Mouse (Mus musculus) myocyte (in vitro differentiated cells): ENCODE data around the gene Mmp19. TPM values are rescaled to one million over a fixed set of nuclear protein-coding genes. Genes with fewer than 3 reads are reported as not detected.
"Not testable (repeated sequence)": the region's sequence is repeated elsewhere in the genome, so short reads cannot be mapped to it uniquely, and the experiment has no call there.

ENCODE experiments used
- H3K27me3 ChIP-seq: one replicate; pipeline ENCODE4 v1.6.1; 2011; ENCODE audit not compliant: control insufficient read depth, insufficient read depth, insufficient read length
- H3K36me3 ChIP-seq: one replicate; pipeline ENCODE4 v1.6.1; 2011; ENCODE audit not compliant: control insufficient read depth, insufficient read depth
- H3K4me2 ChIP-seq: one replicate; pipeline ENCODE4 v1.6.1; 2011; ENCODE audit warnings: low read depth, control low read depth
- H3K4me3 ChIP-seq: one replicate; pipeline ENCODE4 v1.5.1; 2011; ENCODE audit warnings: mild to moderate bottlenecking, control low read depth, moderate library complexity
- H3K79me2 ChIP-seq: one replicate; pipeline ENCODE4 v1.6.1; 2011; ENCODE audit not compliant: control insufficient read depth, insufficient read depth
- H3ac ChIP-seq: one replicate; pipeline ENCODE4 v1.6.1; 2011; ENCODE audit not compliant: control insufficient read depth, insufficient read length
- CEBPB ChIP-seq: IDR thresholded peaks from 2 replicates; pipeline ENCODE4 v1.6.1; 2011; ENCODE audit warnings: mild to moderate bottlenecking, moderate library complexity; ENCODE audit not compliant: poor library complexity, insufficient read depth, severe bottlenecking
- E2F4 ChIP-seq: IDR thresholded peaks from one replicate; pipeline ENCODE4 v1.6.1; 2011; ENCODE audit warnings: mild to moderate bottlenecking, control low read depth, moderate library complexity; ENCODE audit not compliant: insufficient read depth
- MAX ChIP-seq: IDR thresholded peaks from one replicate; pipeline ENCODE4 v1.6.1; 2011; ENCODE audit warnings: low read depth, mild to moderate bottlenecking, control low read depth
- MYOD1 ChIP-seq, 3 experiments: IDR thresholded peaks; one replicate each; pipeline ENCODE4 v1.6.1; 2011; ENCODE audit warnings: control low read depth in 2 of 3, low read depth in 2 of 3, mild to moderate bottlenecking in 2 of 3, moderate library complexity in 1 of 3; ENCODE audit not compliant: insufficient read length in 2 of 3, control insufficient read depth in 1 of 3
- MYOG ChIP-seq, 3 experiments: IDR thresholded peaks; one replicate each; pipeline ENCODE4 v1.6.1; 2011; ENCODE audit warnings: control low read depth in 2 of 3, low read depth in 2 of 3, mild to moderate bottlenecking in 2 of 3; ENCODE audit not compliant: insufficient read length in 2 of 3, control insufficient read depth in 1 of 3, insufficient read depth in 1 of 3
- POLR2A ChIP-seq: IDR thresholded peaks from one replicate; pipeline ENCODE4 v1.6.1; 2011; ENCODE audit warnings: low read depth, mild to moderate bottlenecking, control low read depth, moderate library complexity; ENCODE audit not compliant: insufficient read length
- POLR2AphosphoS2 ChIP-seq: IDR thresholded peaks from one replicate; pipeline ENCODE4 v1.6.1; 2011; ENCODE audit warnings: low read depth, control low read depth; ENCODE audit not compliant: insufficient read length
- REST ChIP-seq: IDR thresholded peaks from one replicate; pipeline ENCODE4 v1.6.1; 2011; ENCODE audit warnings: mild to moderate bottlenecking, control low read depth, moderate library complexity; ENCODE audit not compliant: insufficient read depth, insufficient read length
- SRF ChIP-seq: IDR thresholded peaks from one replicate; pipeline ENCODE4 v1.6.1; 2011; ENCODE audit warnings: low read depth; ENCODE audit not compliant: control insufficient read depth, insufficient read length
- TCF12 ChIP-seq: IDR thresholded peaks from one replicate; pipeline ENCODE4 v1.6.1; 2011; ENCODE audit warnings: mild to moderate bottlenecking, control low read depth; ENCODE audit not compliant: poor library complexity, insufficient read depth, severe bottlenecking
- TCF3 ChIP-seq: IDR thresholded peaks from one replicate; pipeline ENCODE4 v1.6.1; 2011; ENCODE audit warnings: low read depth, control low read depth; ENCODE audit not compliant: insufficient read length
- USF1 ChIP-seq: IDR thresholded peaks from one replicate; pipeline ENCODE4 v1.6.1; 2011; ENCODE audit warnings: low read depth, mild to moderate bottlenecking, control low read depth, moderate library complexity
- polyA plus RNA-seq: library from polyadenylated mRNA; unstranded; fragments of >200 nt; fragmentation: generic; extraction: Trizol; gene quantifications from one replicate; pipeline ENCODE4 v1.2.1, GENCODE M21; 2012; ENCODE audit warnings: missing spikeins

Mmp19 gene
- polyA plus RNA-seq, 1 experiment = 12.1 TPM

DNA sequence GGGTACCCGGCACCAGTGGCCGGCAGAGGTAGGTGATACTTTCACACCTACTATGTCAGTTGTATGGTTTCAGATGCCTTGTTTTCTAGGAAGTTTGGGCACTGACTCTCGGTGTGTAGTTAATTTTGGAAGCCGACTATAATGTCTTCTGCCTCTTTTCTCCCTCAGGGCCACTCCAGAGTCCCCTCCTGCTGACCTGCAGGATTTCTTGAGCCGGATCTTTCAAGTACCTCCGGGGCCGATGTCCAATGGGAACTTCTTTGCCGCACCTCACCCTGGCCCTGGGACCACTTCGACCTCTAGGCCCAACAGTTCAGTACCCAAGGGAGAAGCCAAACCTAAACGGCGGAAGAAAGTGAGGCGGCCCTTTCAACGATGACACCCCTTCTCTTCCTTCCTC is 26.3 kb downstream of the Mmp19 start, which contains the start of gene Sarnp:
TSS of gene Sarnp (plus strand) at position 301 of the 400 bp plus-strand sequence.
- Histone ChIP-seq H3K27me3 (no peaks in the 10 kb centered on the region), H3K36me3 (peaks cover 50% of the 10 kb centered on the region), H3K79me2 (peaks cover 11% of the 10 kb centered on the region), H3ac (no peak within 1 kb of the TSS), H3K4me2 (no peak within 1 kb of the TSS), H3K4me3 (no peak within 1 kb of the TSS)
- TF ChIP-seq TCF12 (no peak), REST (no peak), MYOG (IDR thresholded peaks at IDR 0.05; ENCODE audit: control insufficient read depth in 1 of 3, insufficient read depth in 1 of 3, insufficient read length in 2 of 3, low read depth in 2 of 3) (no peak), CEBPB (no peak), MAX (no peak), E2F4 (no peak)

DNA sequence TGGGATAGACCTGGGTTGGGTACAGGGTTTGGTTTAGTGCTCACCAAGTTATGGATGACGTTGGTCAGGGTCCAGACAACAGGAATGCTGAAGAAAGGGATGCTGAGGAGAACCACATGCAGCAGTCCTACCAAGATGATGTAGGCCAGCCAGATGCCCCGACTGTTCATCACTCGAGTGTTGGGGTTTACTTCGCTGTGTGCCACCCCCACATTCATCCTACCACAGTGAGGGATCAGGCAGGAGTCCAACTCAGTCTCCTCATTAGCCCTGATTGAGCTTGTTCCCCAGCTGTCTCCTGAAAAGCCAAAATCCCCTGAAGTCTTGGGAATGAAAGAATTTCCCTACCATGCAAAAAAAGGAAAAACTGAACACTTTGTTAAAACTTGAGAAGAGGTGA is 29.5 kb downstream of the Mmp19 start:
- H3K79me2 ChIP-seq = peaks cover 35% of the 10 kb centered on the region
- H3K27me3 ChIP-seq = no peaks in the 10 kb centered on the region
- H3K36me3 ChIP-seq = peaks cover 41% of the 10 kb centered on the region
- H3K4me3 ChIP-seq = peak overlapping the region; percentile 76
- H3K4me2 ChIP-seq = peak overlapping the region; percentile 72
- TF ChIP-seq MYOG (IDR thresholded peaks at IDR 0.05; ENCODE audit: control insufficient read depth in 1 of 3, insufficient read depth in 1 of 3, insufficient read length in 2 of 3, low read depth in 2 of 3) = no peak
- no peak overlapping the region for H3ac ChIP-seq

DNA sequence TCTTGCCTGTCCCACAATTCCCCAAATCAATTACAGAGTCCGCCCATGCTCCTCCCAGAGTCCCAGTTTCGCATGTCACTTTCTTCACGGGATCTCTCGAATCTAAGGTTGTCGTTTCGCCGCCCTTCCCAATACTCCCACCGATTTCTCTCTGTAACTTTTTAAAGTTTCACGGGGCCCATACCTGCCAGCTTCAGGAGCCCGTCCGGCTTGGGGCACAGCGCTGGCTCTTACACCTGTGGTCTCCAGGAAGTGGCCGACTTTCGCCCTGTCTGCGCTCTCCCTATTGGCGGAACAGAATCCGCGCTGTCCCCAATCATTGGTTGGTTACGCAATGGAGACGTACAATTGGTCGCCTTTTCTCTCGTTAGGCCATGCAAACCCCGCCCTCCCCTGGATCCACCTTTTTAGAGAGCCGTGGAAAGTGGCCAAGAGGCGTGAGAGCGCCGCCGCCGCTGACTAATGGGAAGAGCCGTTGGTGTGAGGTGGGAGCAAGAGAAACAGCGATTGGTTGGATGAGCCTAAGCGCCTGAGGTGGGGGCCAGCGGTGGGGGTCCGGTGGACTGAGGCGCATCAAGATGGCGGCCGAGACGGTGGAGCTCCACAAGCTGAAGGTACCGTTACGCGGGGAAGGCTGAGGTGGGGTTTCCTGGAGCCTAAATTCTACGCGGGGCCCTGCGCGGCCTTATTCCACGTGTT is 30.8 kb downstream of the Mmp19 start, which contains the start of gene Ormdl2:
TSS of gene Ormdl2 (minus strand) at position 288 of the 699 bp plus-strand sequence.
- Histone ChIP-seq H3ac (peak within 1 kb of the TSS; percentile 66), H3K36me3 (peaks cover 28% of the 10 kb centered on the region), H3K4me3 (peak within 1 kb of the TSS; percentile 76), H3K4me2 (peak within 1 kb of the TSS; percentile 96), H3K79me2 (peaks cover 48% of the 10 kb centered on the region), H3K27me3 (no peaks in the 10 kb centered on the region)
- TF ChIP-seq REST (no peak), E2F4 (no peak), MAX (no peak), SRF (no peak), POLR2A (peak; percentile 65), MYOG (IDR thresholded peaks at IDR 0.05; ENCODE audit: control insufficient read depth in 1 of 3, insufficient read depth in 1 of 3, insufficient read length in 2 of 3, low read depth in 2 of 3) (peak in 1 of 3 experiments; percentile 28), CEBPB (peak; percentile 64; the same call in 1 of the 2 replicates), TCF12 (no peak)

DNA sequence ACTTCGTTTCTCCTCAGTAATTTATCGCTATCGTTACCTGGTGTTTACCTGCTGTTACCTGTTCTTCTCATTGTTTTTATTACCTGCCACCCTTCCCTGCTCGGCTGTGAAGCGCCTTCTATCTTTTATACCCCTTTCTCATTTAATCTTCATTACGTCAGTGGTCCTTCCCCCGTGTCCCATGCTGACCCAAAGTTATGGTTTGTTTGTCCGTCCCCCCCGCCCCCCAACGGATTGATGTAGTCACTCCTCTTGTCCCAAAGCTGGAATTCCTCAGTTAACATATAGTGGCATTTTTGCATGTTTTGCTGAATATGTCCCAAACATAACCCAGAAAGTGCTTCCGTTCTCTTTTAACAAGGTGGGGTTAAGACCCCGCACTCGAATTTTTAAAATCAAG is 31.4 kb downstream of the Mmp19 start:
- TF ChIP-seq POLR2A = no peak
- TF ChIP-seq TCF12 = no peak
- Histone ChIP-seq H3K4me3 (peak overlapping the region; percentile 76), H3K27me3 (no peaks in the 10 kb centered on the region), H3K79me2 (peaks cover 54% of the 10 kb centered on the region), H3K36me3 (peaks cover 23% of the 10 kb centered on the region), H3ac (peak overlapping the region; percentile 66), H3K4me2 (peak overlapping the region; percentile 96)

DNA sequence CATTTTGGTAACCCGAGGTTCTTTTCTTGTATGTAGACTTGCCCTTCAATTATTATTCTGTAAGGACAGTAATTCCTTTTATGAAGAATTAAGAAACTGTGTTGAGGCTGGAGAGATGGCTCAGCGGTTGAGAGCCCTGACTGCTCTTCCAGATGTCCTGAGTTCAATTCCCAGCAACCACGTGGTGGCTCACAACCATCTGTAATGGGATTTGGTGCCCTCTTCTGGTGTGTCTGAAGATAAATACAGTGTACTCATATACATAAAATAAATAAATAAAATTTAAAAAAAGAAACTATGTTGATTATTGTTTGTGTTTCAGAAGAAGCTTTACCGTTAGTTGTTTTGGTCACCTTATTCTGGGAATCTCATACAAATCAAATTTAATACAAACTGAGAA is 32.4 kb downstream of the Mmp19 start:
- H3K27me3 ChIP-seq, H3ac ChIP-seq: not testable (repeated sequence)
- Histone ChIP-seq H3K4me2 (peak overlapping the region; percentile 96), H3K79me2 (peaks cover 64% of the 10 kb centered on the region), H3K4me3 (peak overlapping the region; percentile 76), H3K36me3 (peaks cover 20% of the 10 kb centered on the region)

DNA sequence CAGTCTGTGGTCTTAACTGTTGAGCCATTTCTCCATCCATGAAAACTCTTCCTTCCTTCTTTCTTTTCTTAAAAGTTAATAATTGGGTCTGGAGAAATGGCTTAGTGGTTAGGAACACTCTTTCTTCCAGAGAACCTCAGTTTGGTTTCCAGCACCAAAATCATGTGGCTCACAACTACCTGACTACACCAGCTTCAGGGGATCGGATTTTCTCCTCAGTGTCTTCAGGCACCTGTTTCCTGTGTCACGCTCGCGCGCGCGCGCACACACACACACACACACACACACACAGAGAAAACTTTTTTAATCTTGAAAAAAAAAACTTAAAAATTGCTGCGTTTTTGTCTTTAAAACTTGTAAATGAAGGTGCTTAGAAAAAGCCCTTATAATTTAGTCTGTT is 33.1 kb downstream of the Mmp19 start:
- Histone ChIP-seq H3ac (no peak overlapping the region), H3K4me2 (no peak overlapping the region), H3K4me3 (no peak overlapping the region), H3K36me3 (peaks cover 19% of the 10 kb centered on the region), H3K79me2 (peaks cover 71% of the 10 kb centered on the region), H3K27me3 (no peaks in the 10 kb centered on the region)
- TF ChIP-seq POLR2AphosphoS2 (no peak), E2F4 (no peak), MAX (no peak), POLR2A (no peak), SRF (no peak), CEBPB (no peak), USF1 (no peak), TCF3 (no peak), REST (no peak), MYOD1 (IDR thresholded peaks at IDR 0.05; ENCODE audit: control insufficient read depth in 1 of 3, insufficient read length in 2 of 3, low read depth in 2 of 3) (no peak), TCF12 (no peak), MYOG (IDR thresholded peaks at IDR 0.05; ENCODE audit: control insufficient read depth in 1 of 3, insufficient read depth in 1 of 3, insufficient read length in 2 of 3, low read depth in 2 of 3) (no peak)
